Mouse (Mus musculus) thymus, adult 18-20 months (tissue): Measurements from ENCODE around the gene Hunk.

Source experiments
- DNase-seq, 2 experiments: peaks; one replicate each; pipeline ENCODE4 v3.0.0; 2022; ENCODE audit warnings: mixed read lengths in 2 of 2

The Hunk gene

GRCm38 (mm10) chr16:90517041-90517440 lies 131.2 kb downstream of the Hunk start:
- no peak for DNase-seq

GRCm38 (mm10) chr16:90518232-90518631 lies 132.4 kb downstream of the Hunk start:
- DNase-seq: no peak

- no peak for DNase-seq
These were observed 133.0 kb downstream of the Hunk start for GRCm38 (mm10) chr16:90518732-90519295.

GRCm38 (mm10) chr16:90521191-90521950 lies 135.6 kb downstream of the Hunk start:
- DNase-seq: no peak

DNA sequence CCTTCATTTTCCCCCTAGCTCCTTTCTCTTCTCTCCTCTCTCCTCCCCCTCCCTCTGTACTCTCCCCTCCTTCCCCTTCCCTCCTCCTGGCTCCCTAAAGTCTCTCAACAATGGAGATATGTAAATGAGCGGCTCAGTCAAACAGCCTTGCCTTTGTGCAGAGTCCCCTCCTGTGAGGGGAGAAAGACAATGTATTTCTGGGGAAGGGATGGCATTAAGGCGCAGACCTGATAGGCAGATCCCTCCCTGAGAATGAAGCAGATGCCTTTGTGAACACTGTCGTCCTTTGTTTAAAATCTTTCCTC lies 136.1 kb downstream of the Hunk start:
- DNase-seq: no peak

- DNase-seq: no peak
These were observed 136.8 kb downstream of the Hunk start for GRCm38 (mm10) chr16:90522575-90522974.

- no peak for DNase-seq
These were observed 137.6 kb downstream of the Hunk start for GRCm38 (mm10) chr16:90523373-90523772.

DNA sequence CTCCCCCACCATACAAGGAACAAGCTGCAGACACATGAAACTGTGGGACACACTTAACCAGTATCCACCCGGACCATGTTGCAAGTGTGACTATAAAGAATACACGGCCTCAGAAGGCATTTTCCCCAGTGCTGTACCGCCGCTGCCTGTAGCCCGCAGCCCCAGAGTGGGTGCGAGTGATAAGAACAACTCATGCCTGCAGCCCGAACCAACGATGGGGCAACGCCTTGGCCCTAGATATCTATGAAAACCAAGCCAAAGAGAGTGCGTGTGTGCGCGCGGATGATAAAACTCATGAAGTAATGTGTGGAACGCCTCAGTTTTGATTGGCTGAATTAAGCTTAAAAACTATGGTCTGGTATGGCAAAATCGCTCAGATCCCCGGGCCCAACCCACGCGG lies 138.1 kb downstream of the Hunk start:
- DNase-seq: no peak

- no peak for DNase-seq
These were observed 138.6 kb downstream of the Hunk start for GRCm38 (mm10) chr16:90524393-90524792.

DNA sequence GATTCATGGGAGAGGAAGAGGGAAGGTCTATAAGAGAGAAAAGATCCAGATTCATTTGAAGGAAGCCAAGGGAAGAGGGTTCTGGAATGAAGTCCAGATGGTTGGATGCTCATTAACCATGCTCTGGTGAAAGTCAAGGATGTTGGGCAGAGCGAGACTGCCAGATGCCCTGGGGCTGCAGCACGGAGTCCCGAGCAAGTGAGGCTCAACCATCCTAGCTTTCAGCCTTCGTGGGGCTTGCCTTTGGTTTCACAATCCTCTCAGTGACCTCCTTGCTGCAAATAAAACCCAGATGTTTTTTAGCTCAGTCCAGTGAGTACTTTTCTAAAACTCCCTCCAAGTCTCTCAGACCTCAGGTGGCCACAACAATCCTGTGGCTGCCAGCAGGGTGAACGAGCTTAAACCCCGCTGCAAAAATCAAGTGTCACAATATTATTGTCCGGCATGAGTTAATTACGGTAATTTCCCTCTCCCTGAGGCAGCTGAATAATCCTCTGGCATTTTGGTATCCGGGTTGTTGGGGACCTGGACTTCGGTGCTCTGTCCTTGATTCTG lies 147.4 kb downstream of the Hunk start:
- DNase-seq: no peak

- DNase-seq: no peak
These were observed 148.8 kb downstream of the Hunk start for GRCm38 (mm10) chr16:90534591-90534990.

DNA sequence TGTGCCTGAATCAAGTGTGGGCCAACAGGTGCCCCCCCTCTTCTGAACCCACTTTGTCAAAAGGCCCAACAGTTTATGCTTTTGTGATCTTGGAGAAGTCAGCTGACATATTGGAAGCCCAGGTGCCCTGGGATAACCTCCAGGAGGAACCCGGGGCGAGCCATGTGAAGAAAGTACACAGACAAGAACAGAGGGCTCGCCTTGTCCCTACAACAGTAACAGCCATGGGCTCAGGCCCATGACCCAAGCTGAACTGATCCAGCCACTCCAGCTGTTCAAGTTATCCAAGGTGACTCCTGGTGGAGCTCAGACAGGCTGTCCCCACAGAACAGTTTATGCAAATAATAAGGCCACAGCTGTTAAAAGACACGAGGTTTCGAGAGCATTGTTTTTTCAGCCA lies 153.1 kb downstream of the Hunk start:
- DNase-seq: no peak

DNA sequence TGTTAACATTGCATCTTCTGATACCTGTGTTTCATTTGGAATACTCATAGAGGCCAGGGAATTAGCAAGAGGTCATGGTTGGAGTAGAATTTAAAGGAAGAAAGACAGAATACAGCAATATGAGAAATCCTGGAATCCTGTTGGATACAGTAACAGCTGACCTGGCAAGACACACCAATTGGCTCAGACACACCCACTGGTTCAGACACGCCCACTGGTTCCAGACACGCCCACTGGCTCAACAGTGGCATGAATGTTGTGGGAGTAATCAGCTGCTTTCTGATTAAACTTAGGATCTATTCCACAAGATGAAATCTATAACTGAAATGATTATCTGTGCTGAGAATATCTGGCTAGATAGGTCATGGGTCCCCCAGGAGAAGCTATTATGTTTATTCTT lies 155.4 kb downstream of the Hunk start:
- no peak for DNase-seq

DNA sequence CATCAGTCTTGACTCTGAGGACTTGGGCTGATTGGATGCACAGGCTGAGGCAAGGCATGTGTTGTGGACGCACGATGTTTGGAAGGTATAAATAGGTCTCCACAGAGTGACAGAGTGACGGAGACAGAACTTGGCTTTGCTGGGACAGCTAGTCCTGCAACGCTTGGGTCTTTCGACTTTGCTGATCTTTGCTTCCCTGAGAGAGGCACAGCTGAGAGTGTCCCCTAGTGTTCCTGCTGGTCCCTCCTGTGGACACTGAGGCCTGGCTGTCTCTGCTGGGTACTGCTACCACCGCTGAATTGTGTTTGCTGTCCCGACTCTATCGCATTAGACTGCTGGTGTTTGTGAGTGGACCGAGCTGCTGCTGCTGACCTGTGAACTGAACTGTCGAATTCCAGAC lies 156.6 kb downstream of the Hunk start:
- no peak for DNase-seq

DNA sequence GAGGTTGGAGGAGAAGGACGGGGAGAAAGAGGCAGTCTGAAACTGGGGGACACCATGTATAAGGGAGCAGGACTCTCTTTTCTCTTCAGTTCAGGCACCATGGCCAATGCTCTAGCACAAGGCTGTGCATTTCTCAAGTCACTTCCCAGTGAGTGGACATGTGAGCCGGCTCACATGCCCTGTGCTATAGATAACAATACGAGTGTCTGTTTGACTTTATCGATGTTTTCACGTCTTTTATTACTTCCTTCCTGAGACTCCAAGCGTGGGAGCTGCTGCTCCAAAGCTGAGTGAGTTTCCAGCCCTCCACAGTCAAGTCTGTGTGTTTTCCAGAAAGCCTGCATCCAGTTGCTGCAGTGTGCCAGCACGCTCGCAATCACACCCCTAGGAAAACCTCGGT lies 158.4 kb downstream of the Hunk start:
- DNase-seq: no peak

DNA sequence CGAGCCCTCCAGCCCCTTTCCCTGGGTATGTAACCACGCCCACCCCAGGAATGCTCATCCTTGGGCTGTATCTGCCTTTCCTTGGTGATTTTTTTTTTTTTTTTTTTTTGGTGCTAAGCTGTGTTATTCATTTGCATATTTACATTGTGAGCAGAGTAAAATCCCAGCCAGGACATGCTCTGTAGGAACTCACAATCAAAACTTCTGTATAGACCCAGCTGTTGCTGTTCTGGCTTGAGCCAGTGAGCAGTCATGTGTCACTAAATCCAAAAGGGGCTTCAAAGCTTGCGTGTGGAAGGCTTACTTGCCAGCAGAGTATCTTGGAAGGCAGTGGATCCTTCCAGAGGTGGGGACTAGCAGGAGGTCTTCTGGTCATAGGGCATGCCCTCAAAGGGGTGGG lies 159.7 kb downstream of the Hunk start:
- DNase-seq: no peak

DNA sequence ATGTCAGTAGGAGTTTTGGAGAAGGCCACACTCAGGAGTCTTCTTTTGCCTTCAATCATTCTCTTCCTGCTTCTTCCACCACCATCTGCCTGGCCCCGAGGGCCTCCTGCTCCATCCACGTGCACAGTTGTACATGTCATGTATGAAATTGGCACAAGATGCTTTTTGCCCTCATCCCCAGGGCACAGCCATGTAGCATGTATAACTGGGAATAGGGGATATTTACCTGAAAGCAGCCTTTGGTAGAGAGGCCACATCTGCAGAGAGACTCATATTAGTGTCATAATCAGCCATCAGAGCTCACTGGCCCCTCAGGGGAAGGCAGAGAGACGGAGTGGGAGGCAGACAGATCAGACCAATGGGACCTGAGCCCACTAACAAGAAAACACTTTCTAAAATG lies 160.8 kb downstream of the Hunk start:
- no peak for DNase-seq

GRCm38 (mm10) chr16:90547996-90548395 lies 162.2 kb downstream of the Hunk start:
- DNase-seq: no peak
